ENCODE assay signal across 28 mouse cellular contexts in genomic region chr7:109531501-109531900, GRCm38 (mm10). TPM values are rescaled to one million over a fixed set of nuclear protein-coding genes. Genes with fewer than 3 reads are reported as not detected.
DNase-seq lines count a peak whose midpoint lies in the region; ATAC-seq and TF ChIP-seq lines count a peak whose summit lies in the region.
"Had no signal": no experiment of that assay in that cellular context is flagged by ENCODE, and none has a peak within 500 bp of the region (broad histone marks: within the 10 kb centered on the region; RNA-seq: fewer than 3 reads in every experiment).

No protein-coding gene starts in this region.

- H3K9ac ChIP-seq in liver, adult 2 months (ENCODE audit: low read depth, low read length): no peak overlapping the region
- H3K9ac ChIP-seq in liver, embryonic 16.5 days (ENCODE audit: low read depth, low read length): no peak overlapping the region
- no peak overlapping the region for H3K9ac ChIP-seq in intestine, embryonic 15.5 days
- H3K9ac ChIP-seq: forebrain, embryonic 15.5 days; limb, embryonic 12.5 days; lung, embryonic 14.5 days; neural tube, embryonic 12.5 days had no signal

- H3K9me3 ChIP-seq in heart, embryonic 10.5 days: no peaks in the 10 kb centered on the region
- no peaks in the 10 kb centered on the region for H3K9me3 ChIP-seq in liver, embryonic 16.5 days (replicated peaks; ENCODE audit: control insufficient read depth, low read length)
- no peaks in the 10 kb centered on the region for H3K9me3 ChIP-seq in intestine, embryonic 15.5 days
- H3K9me3 ChIP-seq: embryonic facial prominence, embryonic 10.5 days; forebrain, embryonic 15.5 days; limb, embryonic 12.5 days; neural tube, embryonic 12.5 days had no signal

- peaks cover 25% of the 10 kb centered on the region for H3K4me1 ChIP-seq in heart, embryonic 10.5 days
- peaks cover 2% of the 10 kb centered on the region for H3K4me1 ChIP-seq in liver, adult 2 months (ENCODE audit: control insufficient read depth, insufficient read depth, low read length)
- H3K4me1 ChIP-seq in brown adipose tissue, adult 24 weeks (ENCODE audit: control insufficient read depth, insufficient read depth, insufficient read length, low read length): peaks cover 34% of the 10 kb centered on the region
- H3K4me1 ChIP-seq in liver, embryonic 16.5 days (ENCODE audit: control insufficient read depth, low read depth, low read length): no peaks in the 10 kb centered on the region
- H3K4me1 ChIP-seq in intestine, embryonic 15.5 days (replicated peaks): 0 out of 2 replicates have a peak, but pooled peaks cover 2% of the 10 kb centered on the region
- H3K4me1 ChIP-seq: embryonic facial prominence, embryonic 10.5 days; limb, embryonic 12.5 days had no signal

- peak; percentile 28; the same call in 1 of the 2 replicates for ATAC-seq in liver, embryonic 16.5 days (ENCODE audit: low read depth)
- ATAC-seq in intestine, embryonic 15.5 days: no peak
- ATAC-seq in monocyte, adult 5-6 weeks (replicated peaks; ENCODE audit: insufficient number of reproducible peaks, low FRiP score, low TSS enrichment, poor library complexity, severe bottlenecking): no peak
- ATAC-seq: CD4-positive, CD25-positive, alpha-beta regulatory T cell, adult 4 months; forebrain, embryonic 15.5 days; hindbrain, embryonic 16.5 days; intestine, embryonic 16.5 days had no signal

- TF ChIP-seq CTCF in liver, adult 2 months (IDR thresholded peaks at IDR 0.05; ENCODE audit: low read depth, low read length): no peak

- H3K27me3 ChIP-seq in heart, embryonic 10.5 days (ENCODE audit: insufficient read depth, poor library complexity, severe bottlenecking): no peaks in the 10 kb centered on the region
- no peaks in the 10 kb centered on the region for H3K27me3 ChIP-seq in liver, adult 2 months (ENCODE audit: control insufficient read depth, insufficient read depth, low read length)
- H3K27me3 ChIP-seq in liver, embryonic 16.5 days (ENCODE audit: control insufficient read depth, insufficient read depth, low read depth, low read length): no peaks in the 10 kb centered on the region
- no peaks in the 10 kb centered on the region for H3K27me3 ChIP-seq in intestine, embryonic 15.5 days (replicated peaks)
- H3K27me3 ChIP-seq: forebrain, embryonic 15.5 days; limb, embryonic 12.5 days; neural tube, embryonic 12.5 days had no signal

- H3K36me3 ChIP-seq in heart, embryonic 10.5 days: peaks cover 77% of the 10 kb centered on the region
- H3K36me3 ChIP-seq in liver, adult 2 months (ENCODE audit: control insufficient read depth, insufficient read depth, low read length): peaks cover 31% of the 10 kb centered on the region
- peaks cover 4% of the 10 kb centered on the region for H3K36me3 ChIP-seq in liver, embryonic 16.5 days (ENCODE audit: control insufficient read depth, insufficient read depth)
- H3K36me3 ChIP-seq in intestine, embryonic 15.5 days: peaks cover 52% of the 10 kb centered on the region
- H3K36me3 ChIP-seq: forebrain, embryonic 15.5 days had no signal

- no peak overlapping the region for H3K4me3 ChIP-seq in heart, embryonic 10.5 days
- no peak overlapping the region for H3K4me3 ChIP-seq in liver, adult 2 months (ENCODE audit: insufficient read depth, low read depth, low read length)
- H3K4me3 ChIP-seq in brown adipose tissue, adult 24 weeks (ENCODE audit: insufficient read depth, low read depth, low read length): no peak overlapping the region
- H3K4me3 ChIP-seq in liver, embryonic 16.5 days (ENCODE audit: low read depth, low read length): no peak overlapping the region
- no peak overlapping the region for H3K4me3 ChIP-seq in intestine, embryonic 15.5 days (replicated peaks)
- H3K4me3 ChIP-seq: embryonic facial prominence, embryonic 10.5 days; forebrain, embryonic 15.5 days; limb, embryonic 12.5 days; neural tube, embryonic 12.5 days had no signal

- H3K4me2 ChIP-seq in liver, embryonic 16.5 days (ENCODE audit: low read depth, low read length): no peak overlapping the region
- H3K4me2 ChIP-seq in intestine, embryonic 15.5 days (replicated peaks): no peak overlapping the region
- H3K4me2 ChIP-seq: forebrain, embryonic 15.5 days; limb, embryonic 12.5 days; lung, embryonic 14.5 days; neural tube, embryonic 12.5 days had no signal

- 0 out of 2 replicates have a peak overlapping the region, but pooled peaks have one; percentile 6 for H3K27ac ChIP-seq in heart, embryonic 10.5 days
- peak overlapping the region; percentile 47 for H3K27ac ChIP-seq in liver, adult 2 months (replicated peaks; ENCODE audit: insufficient read depth, low read depth, low read length)
- H3K27ac ChIP-seq in brown adipose tissue, adult 24 weeks (replicated peaks; ENCODE audit: low read depth, low read length): 0 out of 2 replicates have a peak overlapping the region, but pooled peaks have one; percentile 12
- no peak overlapping the region for H3K27ac ChIP-seq in liver, embryonic 16.5 days (ENCODE audit: low read length)
- no peak overlapping the region for H3K27ac ChIP-seq in intestine, embryonic 15.5 days
- H3K27ac ChIP-seq: embryonic facial prominence, embryonic 10.5 days; forebrain, embryonic 15.5 days; limb, embryonic 12.5 days; neural tube, embryonic 12.5 days had no signal

- WGBS in heart, embryonic 10.5 days: 54% methylated on average over 5 of the region's 5 CpGs
- WGBS in liver, adult 2 months: 75% methylated on average over 5 of the region's 5 CpGs
- WGBS in liver, embryonic 16.5 days (ENCODE audit: insufficient replicate concordance): 38% methylated on average over 5 of the region's 5 CpGs
- WGBS in intestine, embryonic 15.5 days: 87% methylated on average over 5 of the region's 5 CpGs

- DNase-seq in heart, embryonic 10.5 days (ENCODE audit: low spot score): no peak
- no peak for DNase-seq in heart, adult 8-10 months (ENCODE audit: low spot score)
- DNase-seq in liver, adult 2 months (ENCODE audit: extremely low read depth, low read depth, low spot score): no peak
- DNase-seq in liver: no peak
- DNase-seq: adrenal gland, postnatal 36 days; cerebellum, adult 11 months; cerebellum, adult 9-11 months; gastrocnemius, postnatal 10 days; heart, adult 18-20 months; heart, postnatal 10 days; kidney, postnatal 36 days; lung, embryonic 14.5 days; midbrain, embryonic 14.5 days; right cerebral cortex, postnatal 14 days; thymus, postnatal 25 days had no signal

- TF ChIP-seq POLR2A in liver, adult 2 months (IDR thresholded peaks at IDR 0.05; ENCODE audit: extremely low read depth, insufficient read depth, low read length): no peak

- H3K79me2 ChIP-seq in liver, adult 2 months (ENCODE audit: control insufficient read depth, insufficient read depth, low read length): no peaks in the 10 kb centered on the region

RNA-seq across cellular contexts. Expression of gene Rpl27a, which starts 12.6 kb away (rescaled TPM):
- polyA plus RNA-seq in heart, embryonic 10.5 days (2016; fragmentation: Nextera tagmentation; extraction: Ambion mirVana): 91.3 and 105 TPM in 2 replicates
- 100 to 1,000 TPM in 2 of 4 experiments, 10 to 100 TPM in 2; 82.2 to 125 (median 99.4) TPM for total RNA-seq in heart, adult 8-10 months (2022)
- total RNA-seq in liver, adult 2 months (2014; rRNA removed): 318 and 380 TPM in 2 replicates
- polyA plus RNA-seq in liver, adult 2 months (2012; rRNA removed): 251 and 255 TPM in 2 replicates
- 113 and 190 TPM in 2 replicates for polyA plus RNA-seq in brown adipose tissue, adult 24 weeks (2012; ENCODE audit: insufficient read depth, insufficient read length, missing spikeins)
- polyA plus RNA-seq in liver, embryonic 16.5 days (2015; fragmentation: Nextera tagmentation; extraction: Ambion mirVana): 55.4 and 62.1 TPM in 2 replicates
- polyA plus RNA-seq in intestine, embryonic 15.5 days (2015; fragmentation: Nextera tagmentation; extraction: Ambion mirVana): 138 and 145 TPM in 2 replicates
- 372 to 417 TPM (median 387 TPM) in 3 replicates for total RNA-seq in monocyte, adult 5-6 weeks (2017)

RNA-seq across cellular contexts. Expression of gene Trim66, which starts 23.6 kb away (rescaled TPM):
- polyA plus RNA-seq in heart, embryonic 10.5 days (2016; fragmentation: Nextera tagmentation; extraction: Ambion mirVana): 0.08 TPM in 1 of 2 replicates, not detected in the other
- under 1 TPM; 0.13 to 0.37 (median 0.15) TPM for total RNA-seq in heart, adult 8-10 months (2022)
- total RNA-seq in liver, adult 2 months (2014; rRNA removed): under 0.01 and 0.07 TPM in 2 replicates
- polyA plus RNA-seq in liver, adult 2 months (2012; rRNA removed): 0.04 and 0.06 TPM in 2 replicates
- polyA plus RNA-seq in brown adipose tissue, adult 24 weeks (2012; ENCODE audit: insufficient read depth, insufficient read length, missing spikeins): 0.38 TPM in 1 of 2 replicates, not detected in the other
- polyA plus RNA-seq in liver, embryonic 16.5 days (2015; fragmentation: Nextera tagmentation; extraction: Ambion mirVana): 0.01 and 0.04 TPM in 2 replicates
- 0.01 TPM in 2 replicates for polyA plus RNA-seq in intestine, embryonic 15.5 days (2015; fragmentation: Nextera tagmentation; extraction: Ambion mirVana)
- under 0.01 to 0.19 TPM in 2 of 3 replicates, not detected in the other for total RNA-seq in monocyte, adult 5-6 weeks (2017)
- total RNA-seq: megakaryocyte-erythroid progenitor cell, adult 5-6 weeks had no signal
- polyA plus RNA-seq: CD4-positive, CD25-positive, alpha-beta regulatory T cell, adult 4 months; kidney, embryonic 14.5 days had no signal

Comparison
In these comparisons a context has a peak if more than half of its experiments do, and no peak if none do; other contexts are left out.
1. H3K27ac ChIP-seq: peak in heart, embryonic 10.5 days (single experiment), liver, adult 2 months (single experiment) and brown adipose tissue, adult 24 weeks (single experiment); none in liver, embryonic 16.5 days (single experiment) and intestine, embryonic 15.5 days (single experiment).